In the genomic region with DNA sequence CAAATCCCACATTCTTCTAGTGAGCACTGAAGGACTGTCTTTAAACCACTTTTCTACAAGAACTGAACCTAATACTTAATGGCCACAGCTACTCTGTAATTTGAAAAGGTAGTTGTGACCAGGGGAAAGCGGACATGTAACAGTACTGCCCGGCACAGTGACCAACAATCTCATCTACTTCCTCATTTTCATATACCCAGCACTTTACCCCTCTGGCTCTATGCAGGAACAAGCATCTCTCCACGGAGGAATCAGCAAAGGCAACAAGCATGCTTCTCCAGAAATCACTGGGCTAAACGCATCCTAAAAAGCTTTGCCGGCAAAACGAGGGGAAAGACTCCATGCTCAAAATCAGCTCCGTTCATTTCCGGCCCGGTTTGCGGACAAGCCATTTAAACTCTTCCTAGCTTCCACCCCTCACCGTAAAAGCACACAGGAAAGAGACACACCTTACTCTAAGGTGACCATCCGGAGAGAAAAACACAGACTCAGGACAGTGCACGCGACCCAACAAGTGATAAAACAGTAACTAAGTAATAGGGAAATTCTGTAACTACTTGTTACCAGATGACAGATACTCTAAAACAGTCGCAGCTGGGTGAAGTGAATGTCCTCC, we compare ENCODE assay signal across 9 mouse cellular contexts. TPM values are rescaled to one million over a fixed set of nuclear protein-coding genes. Genes with fewer than 3 reads are reported as not detected.
DNase-seq lines count a peak whose midpoint lies in the region; ATAC-seq and TF ChIP-seq lines count a peak whose summit lies in the region.
"Had no signal": no experiment of that assay in that cellular context is flagged by ENCODE, and none has a peak within 500 bp of the region (broad histone marks: within the 10 kb centered on the region; RNA-seq: fewer than 3 reads in every experiment).

No protein-coding gene starts in this region.

- no peaks in the 10 kb centered on the region for H3K27me3 ChIP-seq in heart, embryonic 14.5 days (ENCODE audit: control insufficient read depth, insufficient read depth, low read length)
- no peaks in the 10 kb centered on the region for H3K27me3 ChIP-seq in G1E (ENCODE audit: insufficient read depth, low read length)
- no peaks in the 10 kb centered on the region for H3K27me3 ChIP-seq in megakaryocyte, embryonic 14.5 days (replicated peaks)
- H3K27me3 ChIP-seq: Patski had no signal

- H3K27ac ChIP-seq in heart, embryonic 14.5 days (replicated peaks in 1 of 2; ENCODE audit: control insufficient read depth in 1 of 2, insufficient read depth in 1 of 2, low read depth in 2 of 2, low read length in 2 of 2) = peak overlapping the region in 1 of 2 experiments; percentile 91; a peak in 2 of 4 replicates

- TF ChIP-seq CTCF in G1E (IDR thresholded peaks at IDR 0.05; ENCODE audit: low read depth, low read length) = no peak

- peak overlapping the region; percentile 82 to 100 for H3K4me3 ChIP-seq in heart, embryonic 14.5 days (ENCODE audit: control insufficient read depth in 1 of 2, insufficient read depth in 1 of 2, low read depth in 1 of 2, low read length in 2 of 2)
- peak overlapping the region; percentile 90 for H3K4me3 ChIP-seq in G1E (ENCODE audit: low read depth, low read length)
- peak overlapping the region; percentile 99 for H3K4me3 ChIP-seq in megakaryocyte, embryonic 14.5 days (replicated peaks)

- peaks cover 12 to 28% of the 10 kb centered on the region in 2 experiments for H3K4me1 ChIP-seq in heart, embryonic 14.5 days (ENCODE audit: control insufficient read depth in 2 of 2, insufficient read depth in 2 of 2, low read length in 2 of 2)
- H3K4me1 ChIP-seq in G1E (ENCODE audit: insufficient read depth, low read depth, low read length) = peaks cover 69% of the 10 kb centered on the region
- H3K4me1 ChIP-seq in megakaryocyte, embryonic 14.5 days = peaks cover 69% of the 10 kb centered on the region

- 19% methylated on average over 15 of the region's 15 CpGs for WGBS in heart, embryonic 14.5 days

- H3K9ac ChIP-seq in heart, embryonic 14.5 days (ENCODE audit: low read length) = peak overlapping the region; percentile 99

- H3K4me2 ChIP-seq in heart, embryonic 14.5 days (ENCODE audit: low read length) = peak overlapping the region; percentile 94

- no peak for ATAC-seq in heart, embryonic 14.5 days (ENCODE audit: insufficient number of reproducible peaks, insufficient read depth, low FRiP score, low read depth)
- ATAC-seq in G1E (ENCODE audit: extremely low read depth, insufficient number of reproducible peaks, low FRiP score, poor library complexity, severe bottlenecking) = no peak; the same call in 1 of the 2 replicates
- ATAC-seq in hematopoietic stem cell, adult 5-6 weeks (replicated peaks in 1 of 2; ENCODE audit: insufficient read depth in 1 of 2, low FRiP score in 2 of 2, low TSS enrichment in 1 of 2, low read depth in 1 of 2, poor library complexity in 2 of 2, severe bottlenecking in 2 of 2) = peak; percentile 38 to 58; a peak in 2 of 4 replicates

- H3K36me3 ChIP-seq in heart, embryonic 14.5 days (ENCODE audit: control insufficient read depth, insufficient read depth, low read length) = peaks cover 29% of the 10 kb centered on the region
- H3K36me3 ChIP-seq in G1E (replicated peaks) = peaks cover 57% of the 10 kb centered on the region
- H3K36me3 ChIP-seq in megakaryocyte, embryonic 14.5 days (replicated peaks; ENCODE audit: low read length) = peaks cover 50% of the 10 kb centered on the region

- no peak for DNase-seq in heart, postnatal 4 days
- peak; percentile 35 for DNase-seq in G1E (ENCODE audit: low spot score)
- no peak for DNase-seq in adipocyte (ENCODE audit: low spot score)
- DNase-seq in gastrocnemius, postnatal 25 days = no peak
- DNase-seq in thymus, postnatal 0 days (ENCODE audit: low spot score) = no peak

- no peaks in the 10 kb centered on the region for H3K9me3 ChIP-seq in heart, embryonic 14.5 days (ENCODE audit: control insufficient read depth, low read length)
- no peaks in the 10 kb centered on the region for H3K9me3 ChIP-seq in G1E (replicated peaks)
- H3K9me3 ChIP-seq in megakaryocyte, embryonic 14.5 days = no peaks in the 10 kb centered on the region

RNA-seq across cellular contexts. Expression of gene Brd1, which starts 1.5 kb away (rescaled TPM):
- 15.3 TPM in 2 replicates for polyA plus RNA-seq in heart, embryonic 14.5 days (2014; fragmentation: Nextera tagmentation; extraction: Ambion mirVana)
- 10 to 100 TPM; 45.1 to 46.7 TPM for total RNA-seq in heart, postnatal 4 days (2021)
- total RNA-seq in G1E (2014; fragmentation: Nextera tagmentation) (52.4 and 59.4 TPM in 2 replicates), G1E (2017) (51.8 and 64.0 TPM in 2 replicates)
- polyA plus RNA-seq in G1E (2012) = 38.6 and 49.8 TPM in 2 replicates
- total RNA-seq in hematopoietic stem cell, adult 5-6 weeks (2017) = 72.2 and 75.5 TPM in 2 replicates
- polyA plus RNA-seq in megakaryocyte, embryonic 14.5 days (2012; ENCODE audit: insufficient read depth, low replicate concordance) = 5.6 and 17.6 TPM in 2 replicates
- total RNA-seq in gastrocnemius, postnatal 25 days (2021) = 10 to 100 TPM; 20.9 to 21.6 TPM
- 19.6 and 25.1 TPM in 2 replicates for polyA plus RNA-seq in thymus, postnatal 0 days (2015; fragmentation: Nextera tagmentation; extraction: Ambion mirVana)

RNA-seq across cellular contexts. Expression of gene Zbed4, which starts 18.9 kb away (rescaled TPM):
- polyA plus RNA-seq in heart, embryonic 14.5 days (2014; fragmentation: Nextera tagmentation; extraction: Ambion mirVana) = 13.4 and 13.5 TPM in 2 replicates
- 10 to 100 TPM; 17.8 to 18.9 TPM for total RNA-seq in heart, postnatal 4 days (2021)
- total RNA-seq in G1E (2014; fragmentation: Nextera tagmentation) = 37.2 and 48.6 TPM in 2 replicates
- 40.8 and 43.3 TPM in 2 replicates for total RNA-seq in G1E (2017)
- 11.0 and 11.6 TPM in 2 replicates for polyA plus RNA-seq in G1E (2012)
- total RNA-seq in hematopoietic stem cell, adult 5-6 weeks (2017) = 35.7 and 39.1 TPM in 2 replicates
- polyA plus RNA-seq in megakaryocyte, embryonic 14.5 days (2012; ENCODE audit: insufficient read depth, low replicate concordance) = 1.4 and 2.1 TPM in 2 replicates
- total RNA-seq in gastrocnemius, postnatal 25 days (2021) = 10 to 100 TPM in 1 of 2 experiments, 1 to 10 TPM in 1; 9.0 to 11.3 TPM
- polyA plus RNA-seq in thymus, postnatal 0 days (2015; fragmentation: Nextera tagmentation; extraction: Ambion mirVana) = 26.6 and 27.5 TPM in 2 replicates

Comparison
In these comparisons a context has a peak if more than half of its experiments do, and no peak if none do; other contexts are left out.
1. ATAC-seq: peak in hematopoietic stem cell, adult 5-6 weeks (2 of 2); none in heart, embryonic 14.5 days (single experiment) and G1E (single experiment).
2. Peak in every context shown above with its lines, with median percentiles within 50 percentile points of each other: H3K4me3 ChIP-seq.